Mouse (Mus musculus): ENCODE measurements at regions not wholly inside any gene's neighbourhood (a gene's known extent, or its start where the extent isn't known, plus 50 kb on each side); places are given as distances from the start of the nearest gene placed in this dataset.
A peak's percentile ranks its signal among the peaks of the same experiment; 100 is the strongest.

DNA sequence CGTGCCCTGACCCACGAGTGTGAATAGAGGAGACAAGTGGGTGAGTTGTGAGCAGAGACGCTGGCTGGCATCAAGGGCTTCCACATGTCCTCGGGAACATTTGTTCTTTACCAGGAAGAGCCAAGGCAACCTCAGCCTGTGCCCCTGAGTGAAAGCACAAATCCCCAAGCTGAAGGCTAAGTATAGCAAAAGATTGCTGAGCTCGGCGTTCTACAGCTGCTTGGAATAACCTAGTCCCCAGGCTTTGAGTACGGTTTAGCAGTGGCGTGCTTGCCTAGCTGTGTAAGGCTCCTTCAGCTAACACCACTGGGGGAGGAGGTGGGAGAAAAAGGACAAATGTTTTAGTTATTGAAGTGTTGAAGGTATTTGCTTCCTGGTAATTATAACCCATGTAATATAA lies 210.8 kb upstream of the Habp2 start:
- Histone ChIP-seq H3K4me3 (no peak overlapping the region), H3ac (ENCODE audit: control insufficient read depth, insufficient read length) (no peak overlapping the region), H3K27me3 (ENCODE audit: control insufficient read depth, insufficient read depth, insufficient read length) (no peaks in the 10 kb centered on the region), H3K79me2 (ENCODE audit: control insufficient read depth, insufficient read depth) (no peaks in the 10 kb centered on the region), H3K36me3 (ENCODE audit: control insufficient read depth, insufficient read depth) (no peaks in the 10 kb centered on the region), H3K4me2 (ENCODE audit: low read depth) (no peak overlapping the region)
- TF ChIP-seq REST (IDR thresholded peaks at IDR 0.05; ENCODE audit: insufficient read depth, insufficient read length) = no peak
- peak in 1 of 3 experiments; percentile 14 for TF ChIP-seq MYOG (IDR thresholded peaks at IDR 0.05; ENCODE audit: control insufficient read depth in 1 of 3, insufficient read depth in 1 of 3, insufficient read length in 2 of 3, low read depth in 2 of 3)
- TF ChIP-seq E2F4 (IDR thresholded peaks at IDR 0.05; ENCODE audit: insufficient read depth) = no peak
- no peak for TF ChIP-seq USF1 (IDR thresholded peaks at IDR 0.05; ENCODE audit: low read depth)

DNA sequence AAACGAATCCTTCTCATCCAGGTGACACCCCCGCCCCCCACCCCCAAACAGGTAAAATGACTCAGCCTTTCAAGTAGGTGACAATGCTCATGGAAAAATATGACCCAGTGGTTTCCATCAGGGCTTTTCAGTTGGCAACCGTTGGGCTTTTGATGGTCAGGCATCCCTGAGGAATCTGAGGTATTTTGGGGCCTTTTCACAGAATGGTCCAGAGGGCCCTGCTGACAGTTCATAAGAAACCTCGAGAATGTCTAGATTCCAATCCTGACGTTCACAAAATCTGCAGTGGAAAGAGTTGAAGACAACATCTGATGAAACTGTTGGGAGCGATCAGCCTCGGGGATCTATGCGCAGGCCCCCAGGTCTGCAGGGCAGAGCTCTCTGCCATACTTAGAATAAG lies 209.4 kb upstream of the Habp2 start:
- no peak for TF ChIP-seq POLR2AphosphoS2 (IDR thresholded peaks at IDR 0.05; ENCODE audit: insufficient read length, low read depth)
- no peak for TF ChIP-seq MAX (IDR thresholded peaks at IDR 0.05; ENCODE audit: low read depth)
- no peak for TF ChIP-seq TCF12 (IDR thresholded peaks at IDR 0.05; ENCODE audit: insufficient read depth, poor library complexity, severe bottlenecking)
- TF ChIP-seq REST (IDR thresholded peaks at IDR 0.05; ENCODE audit: insufficient read depth, insufficient read length) = no peak
- no peak for TF ChIP-seq MYOD1 (IDR thresholded peaks at IDR 0.05; ENCODE audit: control insufficient read depth in 1 of 3, insufficient read length in 2 of 3, low read depth in 2 of 3)
- no peak for TF ChIP-seq MYOG (IDR thresholded peaks at IDR 0.05; ENCODE audit: control insufficient read depth in 1 of 3, insufficient read depth in 1 of 3, insufficient read length in 2 of 3, low read depth in 2 of 3)
- TF ChIP-seq CEBPB (IDR thresholded peaks at IDR 0.05; ENCODE audit: insufficient read depth, poor library complexity, severe bottlenecking) = no peak
- no peak for TF ChIP-seq E2F4 (IDR thresholded peaks at IDR 0.05; ENCODE audit: insufficient read depth)
- Histone ChIP-seq H3ac (ENCODE audit: control insufficient read depth, insufficient read length) (no peak overlapping the region), H3K4me2 (ENCODE audit: low read depth) (no peak overlapping the region), H3K4me3 (no peak overlapping the region), H3K79me2 (ENCODE audit: control insufficient read depth, insufficient read depth) (no peaks in the 10 kb centered on the region), H3K36me3 (ENCODE audit: control insufficient read depth, insufficient read depth) (no peaks in the 10 kb centered on the region), H3K27me3 (ENCODE audit: control insufficient read depth, insufficient read depth, insufficient read length) (no peaks in the 10 kb centered on the region)

DNA sequence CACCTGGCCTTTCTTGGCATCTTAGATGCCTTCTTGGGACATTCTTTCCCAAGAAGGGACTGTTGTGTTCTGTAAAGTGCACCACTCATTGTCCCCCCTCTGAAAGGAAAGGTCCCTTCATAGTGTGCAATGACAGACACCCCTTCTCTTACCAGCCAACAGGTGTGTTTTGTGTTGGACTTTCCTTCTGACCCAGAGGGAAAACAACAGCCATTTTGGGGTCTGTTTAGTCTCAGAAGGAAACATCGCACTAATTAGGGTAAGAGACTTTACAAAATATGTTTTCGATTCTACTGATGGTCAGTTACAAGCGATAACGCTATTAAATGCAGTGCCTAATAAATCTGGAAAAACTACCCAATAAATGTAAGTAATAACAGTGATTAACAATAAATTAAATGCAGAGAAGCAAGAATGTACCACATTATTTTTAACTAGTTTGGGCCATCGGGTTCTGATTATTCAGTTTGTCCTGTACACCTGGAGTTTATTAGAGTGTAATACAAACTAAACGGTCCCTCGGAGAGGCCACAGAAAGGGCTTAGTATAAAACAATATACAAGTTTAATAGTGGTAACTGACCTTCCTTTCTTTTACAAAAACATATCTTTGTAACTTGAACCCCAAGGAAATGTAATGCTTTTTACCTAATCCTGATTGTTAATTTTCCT lies 200.4 kb upstream of the Habp2 start:
- no peak overlapping the region for H3K4me3 ChIP-seq
- no peaks in the 10 kb centered on the region for H3K36me3 ChIP-seq (ENCODE audit: control insufficient read depth, insufficient read depth)
- H3K27me3 ChIP-seq (ENCODE audit: control insufficient read depth, insufficient read depth, insufficient read length) = no peaks in the 10 kb centered on the region
- H3K4me2 ChIP-seq (ENCODE audit: low read depth) = no peak overlapping the region
- H3ac ChIP-seq (ENCODE audit: control insufficient read depth, insufficient read length) = no peak overlapping the region
- TF ChIP-seq REST (IDR thresholded peaks at IDR 0.05; ENCODE audit: insufficient read depth, insufficient read length) (no peak), POLR2AphosphoS2 (IDR thresholded peaks at IDR 0.05; ENCODE audit: insufficient read length, low read depth) (no peak), TCF12 (IDR thresholded peaks at IDR 0.05; ENCODE audit: insufficient read depth, poor library complexity, severe bottlenecking) (no peak), E2F4 (IDR thresholded peaks at IDR 0.05; ENCODE audit: insufficient read depth) (no peak), POLR2A (IDR thresholded peaks at IDR 0.05; ENCODE audit: insufficient read length, low read depth) (no peak), USF1 (IDR thresholded peaks at IDR 0.05; ENCODE audit: low read depth) (no peak), SRF (IDR thresholded peaks at IDR 0.05; ENCODE audit: control insufficient read depth, insufficient read length, low read depth) (no peak), TCF3 (IDR thresholded peaks at IDR 0.05; ENCODE audit: insufficient read length, low read depth) (no peak), MYOG (IDR thresholded peaks at IDR 0.05; ENCODE audit: control insufficient read depth in 1 of 3, insufficient read depth in 1 of 3, insufficient read length in 2 of 3, low read depth in 2 of 3) (no peak), MYOD1 (IDR thresholded peaks at IDR 0.05; ENCODE audit: control insufficient read depth in 1 of 3, insufficient read length in 2 of 3, low read depth in 2 of 3) (no peak), MAX (IDR thresholded peaks at IDR 0.05; ENCODE audit: low read depth) (no peak), CEBPB (IDR thresholded peaks at IDR 0.05; ENCODE audit: insufficient read depth, poor library complexity, severe bottlenecking) (no peak)
- H3K79me2 ChIP-seq (ENCODE audit: control insufficient read depth, insufficient read depth) = no peaks in the 10 kb centered on the region

DNA sequence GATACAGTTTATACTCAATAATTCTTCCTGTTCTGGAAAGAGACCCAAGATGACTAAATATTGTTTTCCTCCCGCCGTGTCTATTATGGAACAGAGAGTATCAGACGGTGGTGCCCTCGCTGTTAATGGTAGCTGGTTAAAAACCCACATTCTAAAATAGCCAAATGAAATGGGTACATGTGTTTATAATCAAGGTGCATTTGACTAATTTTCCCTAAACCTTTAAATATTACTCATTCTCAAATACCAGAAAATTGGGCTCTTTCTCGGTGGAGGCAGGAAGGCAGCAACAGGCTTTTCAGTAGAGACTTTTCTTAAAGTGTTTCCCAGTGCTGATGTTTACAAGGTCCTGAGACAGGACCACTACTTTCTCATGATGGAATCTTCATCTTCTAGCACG lies 199.8 kb upstream of the Habp2 start:
- Histone ChIP-seq H3K27me3 (ENCODE audit: control insufficient read depth, insufficient read depth, insufficient read length) (no peaks in the 10 kb centered on the region), H3ac (ENCODE audit: control insufficient read depth, insufficient read length) (no peak overlapping the region), H3K4me2 (ENCODE audit: low read depth) (no peak overlapping the region), H3K4me3 (no peak overlapping the region), H3K79me2 (ENCODE audit: control insufficient read depth, insufficient read depth) (no peaks in the 10 kb centered on the region), H3K36me3 (ENCODE audit: control insufficient read depth, insufficient read depth) (no peaks in the 10 kb centered on the region)
- TF ChIP-seq MYOG (IDR thresholded peaks at IDR 0.05; ENCODE audit: control insufficient read depth in 1 of 3, insufficient read depth in 1 of 3, insufficient read length in 2 of 3, low read depth in 2 of 3) (no peak), POLR2AphosphoS2 (IDR thresholded peaks at IDR 0.05; ENCODE audit: insufficient read length, low read depth) (no peak), USF1 (IDR thresholded peaks at IDR 0.05; ENCODE audit: low read depth) (no peak), TCF3 (IDR thresholded peaks at IDR 0.05; ENCODE audit: insufficient read length, low read depth) (no peak), CEBPB (IDR thresholded peaks at IDR 0.05; ENCODE audit: insufficient read depth, poor library complexity, severe bottlenecking) (no peak), E2F4 (IDR thresholded peaks at IDR 0.05; ENCODE audit: insufficient read depth) (no peak), MYOD1 (IDR thresholded peaks at IDR 0.05; ENCODE audit: control insufficient read depth in 1 of 3, insufficient read length in 2 of 3, low read depth in 2 of 3) (no peak), TCF12 (IDR thresholded peaks at IDR 0.05; ENCODE audit: insufficient read depth, poor library complexity, severe bottlenecking) (no peak), MAX (IDR thresholded peaks at IDR 0.05; ENCODE audit: low read depth) (no peak), POLR2A (IDR thresholded peaks at IDR 0.05; ENCODE audit: insufficient read length, low read depth) (no peak), REST (IDR thresholded peaks at IDR 0.05; ENCODE audit: insufficient read depth, insufficient read length) (no peak), SRF (IDR thresholded peaks at IDR 0.05; ENCODE audit: control insufficient read depth, insufficient read length, low read depth) (no peak)

Measured in myocyte (in vitro differentiated cells).